Mouse (Mus musculus): ENCODE measurements around the gene Notch2. TPM values are rescaled to one million over a fixed set of nuclear protein-coding genes. Genes with fewer than 3 reads are reported as not detected.
"Not testable (repeated sequence)": the region's sequence is repeated elsewhere in the genome, so short reads cannot be mapped to it uniquely, and the experiment has no call there.

The Notch2 gene
- polyA plus RNA-seq, 1 experiment: 48.7 TPM

DNA sequence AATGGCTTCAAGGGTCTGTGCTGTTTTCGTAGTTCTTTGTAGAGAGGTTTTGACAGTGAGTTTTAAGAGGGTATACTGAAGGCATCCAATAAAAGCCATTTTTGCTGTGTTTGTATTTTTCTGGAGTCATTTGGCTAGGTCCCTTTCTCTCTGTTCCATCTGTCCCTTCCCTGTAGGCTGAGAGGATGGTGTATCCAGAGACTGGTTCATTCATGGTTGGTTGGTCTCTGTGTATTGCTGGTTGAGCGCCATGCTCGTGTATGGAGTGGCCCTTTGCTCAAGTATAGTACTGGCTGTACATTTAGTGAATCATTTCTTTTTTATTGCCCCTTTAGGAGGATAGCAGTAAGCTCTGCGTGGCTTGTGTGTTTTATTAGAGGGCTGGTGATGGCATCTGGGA is 30.3 kb downstream of the Notch2 start:
- WGBS: 75% methylated on average over 4 of the region's 4 CpGs
- DNase-seq: no peak
- H3K4me3 ChIP-seq (replicated peaks; ENCODE audit: extremely low read depth, low read depth, low read length): no peak overlapping the region
- H3K4me1 ChIP-seq (ENCODE audit: control insufficient read depth, insufficient read depth, low read length): peaks cover 30% of the 10 kb centered on the region
- TF ChIP-seq CTCF (IDR thresholded peaks at IDR 0.05; ENCODE audit: insufficient read depth, low read length): no peak
- TF ChIP-seq POLR2A (IDR thresholded peaks at IDR 0.05; ENCODE audit: borderline replicate concordance, extremely low read depth, low read depth, low read length): no peak

DNA sequence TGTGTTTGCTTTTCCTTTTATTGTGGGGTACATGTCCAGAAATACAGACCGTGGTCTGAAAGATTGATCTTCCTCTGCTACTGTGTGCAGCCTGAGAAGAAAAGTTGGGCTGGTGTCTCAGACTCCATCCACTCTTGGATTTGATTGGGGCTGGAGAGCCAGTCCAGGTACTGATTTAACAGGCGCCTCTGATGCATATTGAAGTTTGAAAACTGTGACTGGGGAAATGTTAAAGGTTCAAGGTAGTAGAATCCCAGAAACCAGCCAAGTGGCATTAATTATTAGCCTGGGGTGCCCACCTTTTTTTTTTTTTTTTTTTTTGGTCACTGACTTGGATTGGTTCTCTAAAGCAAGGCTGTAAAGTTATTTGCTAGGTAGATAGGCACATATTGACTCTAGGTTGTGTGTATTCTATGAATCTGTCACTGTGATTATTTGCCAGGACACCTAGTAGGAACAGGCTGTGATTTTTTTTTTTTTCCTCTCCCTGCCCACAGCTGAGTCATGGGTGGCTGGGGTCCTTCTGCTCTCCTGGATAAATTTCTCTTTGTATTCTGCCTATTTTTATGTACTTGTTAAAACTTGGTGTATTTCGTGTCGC is 31.5 kb downstream of the Notch2 start:
- WGBS: 77% methylated on average over 4 of the region's 4 CpGs
- TF ChIP-seq POLR2A (IDR thresholded peaks at IDR 0.05; ENCODE audit: borderline replicate concordance, extremely low read depth, low read depth, low read length) (no peak), CTCF (IDR thresholded peaks at IDR 0.05; ENCODE audit: insufficient read depth, low read length) (no peak)
- DNase-seq: no peak
- Histone ChIP-seq H3K4me1 (ENCODE audit: control insufficient read depth, insufficient read depth, low read length) (peaks cover 21% of the 10 kb centered on the region), H3K4me3 (replicated peaks; ENCODE audit: extremely low read depth, low read depth, low read length) (no peak overlapping the region)

DNA sequence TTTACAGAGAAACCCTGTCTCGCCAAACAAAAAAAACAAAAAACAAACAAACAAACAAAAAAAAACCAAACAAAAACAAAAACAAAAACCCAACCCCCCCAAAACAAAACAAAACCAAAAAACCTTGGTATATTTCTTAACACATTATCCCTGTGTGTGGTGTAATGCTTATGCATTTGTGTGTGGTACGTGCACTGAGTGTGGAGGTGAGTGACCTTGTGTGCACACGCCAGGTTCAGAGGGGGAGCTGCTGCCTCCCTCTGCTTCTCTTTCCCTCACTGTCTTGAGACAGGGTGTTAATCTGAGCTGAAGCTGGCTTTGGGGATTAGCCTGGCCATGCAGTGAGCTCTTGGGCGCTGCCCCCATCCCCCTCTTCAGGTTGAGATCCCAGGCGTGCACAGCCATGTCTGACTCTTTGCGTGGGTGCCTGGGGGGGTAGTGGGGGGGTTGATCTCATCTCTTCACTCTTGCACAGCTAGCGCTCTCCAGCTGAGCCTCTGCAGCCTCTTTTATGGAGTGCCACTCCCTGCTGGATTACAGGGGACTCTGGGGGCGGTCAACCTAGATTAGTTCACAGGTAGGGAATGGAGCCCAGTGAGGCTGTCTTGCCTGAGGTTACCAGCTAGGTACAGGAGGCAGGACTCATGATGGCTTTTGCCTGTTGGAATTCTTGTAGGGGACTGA is 32.3 kb downstream of the Notch2 start:
- TF ChIP-seq POLR2A (IDR thresholded peaks at IDR 0.05; ENCODE audit: borderline replicate concordance, extremely low read depth, low read depth, low read length): no peak
- no peak for TF ChIP-seq CTCF (IDR thresholded peaks at IDR 0.05; ENCODE audit: insufficient read depth, low read length)
- DNase-seq: no peak
- Histone ChIP-seq H3K4me3 (replicated peaks; ENCODE audit: extremely low read depth, low read depth, low read length) (no peak overlapping the region), H3K4me1 (ENCODE audit: control insufficient read depth, insufficient read depth, low read length) (peaks cover 20% of the 10 kb centered on the region)
- 65% methylated on average over 8 of the region's 8 CpGs for WGBS

DNA sequence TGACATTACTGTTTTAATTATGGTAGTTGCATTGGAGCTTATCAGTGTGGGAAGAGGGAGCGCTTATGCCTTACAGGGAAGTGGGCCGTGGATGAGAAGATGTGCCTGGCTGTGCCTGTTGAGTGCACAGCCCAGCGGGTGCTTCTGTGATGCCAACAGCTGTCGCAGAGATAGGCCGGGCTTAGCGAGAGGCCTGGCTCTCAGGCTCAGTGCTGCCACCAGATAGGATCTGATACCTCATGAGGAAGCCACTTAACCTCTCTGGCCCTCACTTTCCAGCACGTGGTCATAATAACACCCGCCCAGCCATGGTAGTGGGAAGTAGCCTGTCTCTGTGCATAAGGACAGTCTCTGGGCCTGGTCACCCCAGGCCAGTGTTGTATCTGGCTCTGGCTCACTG is 33.0 kb downstream of the Notch2 start:
- 46% methylated on average over 8 of the region's 8 CpGs for WGBS
- TF ChIP-seq CTCF (IDR thresholded peaks at IDR 0.05; ENCODE audit: insufficient read depth, low read length) (no peak), POLR2A (IDR thresholded peaks at IDR 0.05; ENCODE audit: borderline replicate concordance, extremely low read depth, low read depth, low read length) (no peak)
- Histone ChIP-seq H3K4me3 (replicated peaks; ENCODE audit: extremely low read depth, low read depth, low read length) (no peak overlapping the region), H3K4me1 (ENCODE audit: control insufficient read depth, insufficient read depth, low read length) (peaks cover 20% of the 10 kb centered on the region)
- DNase-seq: no peak

DNA sequence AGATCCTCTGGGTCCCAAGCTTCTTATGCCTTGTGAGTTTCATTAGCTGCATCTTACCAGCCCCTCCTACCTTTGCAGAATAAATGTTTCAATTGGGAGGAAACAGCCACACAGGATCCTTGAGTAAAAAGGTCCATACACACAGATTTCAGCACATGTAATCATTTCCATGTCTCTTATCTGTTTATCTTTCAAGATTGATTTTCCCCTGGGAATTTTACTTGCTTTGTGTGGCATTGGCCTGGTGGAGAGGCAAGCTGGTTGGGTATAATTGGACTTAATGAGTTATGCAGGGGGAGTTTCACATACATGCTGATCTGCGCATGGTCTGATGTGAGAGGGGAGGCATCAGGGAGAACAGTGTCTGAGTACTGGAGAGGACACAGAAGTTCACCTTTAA is 36.3 kb downstream of the Notch2 start:
- H3K4me1 ChIP-seq (ENCODE audit: control insufficient read depth, insufficient read depth, low read length): peaks cover 28% of the 10 kb centered on the region
- WGBS: 98% methylated on average over 1 of the region's 1 CpGs
- TF ChIP-seq POLR2A (IDR thresholded peaks at IDR 0.05; ENCODE audit: borderline replicate concordance, extremely low read depth, low read depth, low read length): no peak
- no peak for TF ChIP-seq CTCF (IDR thresholded peaks at IDR 0.05; ENCODE audit: insufficient read depth, low read length)

DNA sequence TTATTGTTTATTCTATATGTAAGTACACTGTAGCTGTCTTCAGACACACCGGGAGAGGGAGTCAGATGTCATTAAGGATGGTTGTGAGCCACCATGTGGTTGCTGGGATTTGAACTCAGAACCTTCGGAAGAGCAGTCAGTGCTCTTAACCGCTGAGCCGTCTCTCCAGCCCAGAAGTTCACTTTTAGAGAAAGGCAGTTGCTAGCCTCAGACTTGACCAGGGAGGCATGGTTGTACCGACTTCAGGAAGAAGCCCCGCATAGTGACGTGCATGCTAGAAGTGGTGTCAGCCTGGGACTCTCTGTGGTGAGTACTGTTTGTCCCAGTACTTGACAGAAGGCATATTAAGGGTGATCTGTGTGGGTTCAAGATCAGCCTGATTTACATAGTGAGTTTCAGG is 36.8 kb downstream of the Notch2 start:
- DNase-seq; H3K4me3 ChIP-seq (replicated peaks; ENCODE audit: extremely low read depth, low read depth, low read length): not testable (repeated sequence)
- 78% methylated on average over 7 of the region's 7 CpGs for WGBS
- H3K4me1 ChIP-seq (ENCODE audit: control insufficient read depth, insufficient read depth, low read length): peaks cover 31% of the 10 kb centered on the region

More for the DNA sequence above, 36.3 kb downstream of the Notch2 start:
- H3K4me3 ChIP-seq (replicated peaks; ENCODE audit: extremely low read depth, low read depth, low read length): no peak overlapping the region
- DNase-seq: no peak

DNA sequence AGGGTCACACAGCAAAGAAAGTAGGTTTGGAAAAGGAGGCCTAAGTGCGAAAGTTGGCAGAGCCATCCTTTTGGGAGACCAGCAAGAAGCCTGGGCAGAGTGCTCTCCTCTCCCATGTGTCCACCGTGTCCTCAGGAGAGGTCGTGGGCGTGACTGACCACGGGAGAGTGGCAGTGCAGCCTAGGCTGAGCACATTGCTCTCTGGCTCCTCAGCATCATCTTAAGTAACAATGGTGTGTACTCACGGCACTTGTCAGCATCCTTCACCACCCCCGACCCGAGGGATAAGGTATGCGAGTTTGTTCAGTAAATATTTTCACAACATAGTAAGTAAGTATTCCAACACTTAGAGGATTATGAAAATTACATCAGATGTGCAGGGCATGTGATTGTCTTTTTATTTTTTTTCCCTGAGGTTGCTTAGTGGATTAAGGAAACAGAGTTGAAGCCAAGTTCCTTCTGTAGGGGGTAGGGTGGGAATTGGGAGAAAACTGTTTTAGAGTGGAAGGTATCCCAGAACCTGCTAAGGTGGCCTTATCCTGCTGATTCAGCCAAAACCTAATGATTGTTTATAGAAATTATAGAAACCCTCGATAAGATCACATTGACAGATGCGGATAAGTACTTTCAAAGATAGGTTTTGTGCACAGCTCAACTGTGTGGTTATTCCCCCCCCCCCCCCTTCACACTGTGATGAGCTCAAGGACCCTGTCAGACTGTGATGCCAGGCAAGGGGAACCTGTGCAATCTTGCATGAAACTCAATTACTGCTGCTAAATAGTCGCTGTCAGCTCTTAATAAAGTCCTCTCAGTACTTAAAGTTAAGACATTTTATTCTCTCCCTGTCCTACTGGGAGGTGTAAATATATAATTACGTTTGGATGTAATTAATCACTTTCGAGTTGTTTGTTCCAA is 37.4 kb downstream of the Notch2 start:
- DNase-seq: peak; percentile 62
- H3K4me1 ChIP-seq (ENCODE audit: control insufficient read depth, insufficient read depth, low read length): peaks cover 29% of the 10 kb centered on the region
- no peak overlapping the region for H3K4me3 ChIP-seq (replicated peaks; ENCODE audit: extremely low read depth, low read depth, low read length)
- 59% methylated on average over 14 of the region's 14 CpGs for WGBS
- no peak for TF ChIP-seq POLR2A (IDR thresholded peaks at IDR 0.05; ENCODE audit: borderline replicate concordance, extremely low read depth, low read depth, low read length)
- TF ChIP-seq CTCF (IDR thresholded peaks at IDR 0.05; ENCODE audit: insufficient read depth, low read length): no peak

DNA sequence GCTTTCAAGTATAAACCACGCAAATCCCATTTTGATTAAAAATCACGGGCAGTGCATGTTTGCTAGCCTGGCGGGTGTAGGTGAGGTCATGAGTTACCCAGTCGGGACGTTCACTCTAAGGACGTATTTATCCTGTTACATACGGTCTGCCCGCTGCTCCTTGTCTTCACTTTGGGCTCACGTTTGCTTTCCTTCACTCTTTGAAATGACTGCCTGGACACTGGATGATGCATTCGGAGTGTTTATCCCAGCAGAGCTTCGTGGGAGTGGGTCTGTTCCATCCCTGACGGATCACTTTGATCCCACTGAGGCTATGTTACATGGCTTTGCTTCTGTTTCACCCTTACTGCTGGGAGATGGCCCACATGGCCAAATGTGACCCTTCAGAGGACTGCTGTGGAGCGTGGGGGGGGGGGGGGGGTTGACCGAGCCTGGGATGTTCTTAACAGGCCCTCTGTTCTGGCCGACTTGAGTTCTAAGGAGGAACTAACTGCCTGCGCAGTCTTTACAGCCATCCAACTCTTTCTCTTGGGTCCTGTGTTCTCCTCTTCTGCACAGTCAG is 38.2 kb downstream of the Notch2 start:
- Histone ChIP-seq H3K4me3 (replicated peaks; ENCODE audit: extremely low read depth, low read depth, low read length) (no peak overlapping the region), H3K4me1 (ENCODE audit: control insufficient read depth, insufficient read depth, low read length) (peaks cover 24% of the 10 kb centered on the region)
- TF ChIP-seq CTCF (IDR thresholded peaks at IDR 0.05; ENCODE audit: insufficient read depth, low read length) (no peak), POLR2A (IDR thresholded peaks at IDR 0.05; ENCODE audit: borderline replicate concordance, extremely low read depth, low read depth, low read length) (no peak)
- no peak for DNase-seq
- WGBS: 69% methylated on average over 16 of the region's 16 CpGs
